Mouse (Mus musculus): Measurements from ENCODE around the gene Rab17. TPM values are rescaled to one million over a fixed set of nuclear protein-coding genes. Genes with fewer than 3 reads are reported as not detected.

Gene Rab17
- polyA plus RNA-seq (2017; shearing (Covaris generic)): under 1 TPM in 1 of 2 experiments, not detected in 1; 0.22 TPM

GRCm38 (mm10) chr1:90969347-90969784 lies at the start of gene Rab17:
Gene Rab17, minus strand, starts transcription at chr1:90969661.

DNA sequence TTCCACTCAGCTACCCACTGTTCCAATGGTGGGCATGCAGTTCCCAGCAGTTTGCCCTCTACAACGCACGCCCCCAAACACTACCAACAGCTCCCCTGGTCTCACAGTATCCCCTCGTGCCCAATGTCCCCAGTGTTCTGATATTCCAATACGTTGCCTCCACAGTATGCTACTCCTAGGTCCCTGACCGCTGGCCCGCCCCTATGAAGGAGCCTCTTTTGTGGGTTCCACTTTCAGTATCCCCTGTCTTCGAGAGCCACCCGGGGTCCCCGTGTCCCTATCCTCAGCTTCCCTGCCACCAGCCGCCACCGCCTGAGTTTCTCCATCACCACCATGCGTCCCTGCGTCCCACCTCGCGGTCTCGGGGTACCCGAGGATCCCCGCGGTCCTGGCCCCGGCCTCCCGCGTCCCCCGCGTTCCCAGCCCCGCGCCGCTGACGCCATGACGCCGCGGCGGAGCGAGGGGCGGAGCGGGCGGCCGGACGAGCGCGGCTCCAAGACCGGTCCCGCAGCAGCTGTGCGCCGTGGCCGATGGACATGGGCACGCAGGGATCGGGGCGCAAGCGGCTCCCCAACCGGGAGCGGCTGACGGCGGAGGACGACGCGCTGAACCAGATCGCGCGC lies 28.9 kb upstream of the Rab17 start, which contains the start of gene Lrrfip1:
Gene Lrrfip1, plus strand, starts transcription at position 470 of the 623 bp plus-strand sequence.

GRCm38 (mm10) chr1:90952808-90953207 lies 16.7 kb downstream of the Rab17 start, which contains the start of gene Prlh:
Gene Prlh, plus strand, starts transcription at chr1:90953108.

DNA sequence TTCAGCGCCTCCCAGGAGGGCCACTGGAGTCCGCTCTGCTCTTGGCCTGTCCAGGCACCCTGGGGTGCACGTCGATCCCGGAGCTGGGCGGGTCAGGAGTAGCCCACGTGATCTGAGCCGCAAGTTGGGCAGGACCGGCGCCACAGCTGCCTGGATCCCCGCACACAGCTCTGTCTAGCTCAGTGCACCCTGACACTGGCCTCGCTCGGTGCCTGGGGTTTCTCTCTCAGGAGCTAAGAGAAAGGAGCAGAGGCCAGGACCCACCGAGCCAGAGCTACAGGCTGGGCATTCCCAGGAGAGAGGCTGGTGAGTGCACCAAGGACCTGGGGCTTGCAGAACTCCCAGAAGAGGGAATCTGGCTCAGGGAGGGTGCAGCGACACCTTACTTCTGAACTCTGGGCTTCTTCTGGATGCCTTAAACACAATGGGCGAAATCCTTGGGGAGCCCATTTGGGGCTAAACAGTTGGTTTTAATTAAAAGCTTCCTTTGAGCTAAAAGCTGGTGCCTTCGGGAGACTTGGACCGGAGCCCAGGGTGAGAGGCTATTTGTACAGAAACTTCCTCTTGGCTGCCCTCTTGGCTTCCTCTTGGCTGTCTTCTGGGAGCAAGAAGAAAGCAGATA lies 54.4 kb downstream of the Rab17 start, which contains the start of gene Mlph:
Gene Mlph, plus strand, starts transcription at position 138 of the 622 bp plus-strand sequence.

Other genes with a start within 250 kb of the Rab17 start
- under 1 TPM in 1 of 2 experiments, not detected in 1; 0.42 TPM for gene Col6a3, start 125.7 kb downstream of the Rab17 start, polyA plus RNA-seq (2017; shearing (Covaris generic))
- under 1 TPM in 1 of 2 experiments, not detected in 1; 0.77 TPM for gene Mlph, start 54.6 kb downstream of the Rab17 start, polyA plus RNA-seq (2017; shearing (Covaris generic))
- not detected for gene Prlh, start 16.6 kb downstream of the Rab17 start, polyA plus RNA-seq (2017; shearing (Covaris generic))
- gene Lrrfip1, start 29.1 kb upstream of the Rab17 start, polyA plus RNA-seq (2017; shearing (Covaris generic)): 100 to 1,000 TPM; 164 to 228 TPM
- gene Rbm44, start 175.4 kb upstream of the Rab17 start, polyA plus RNA-seq (2017; shearing (Covaris generic)): 1 to 10 TPM in 1 of 2 experiments, under 1 TPM in 1; 0.69 to 1.9 TPM
- gene Ramp1, start 210.2 kb upstream of the Rab17 start, polyA plus RNA-seq (2017; shearing (Covaris generic)): 10 to 100 TPM; 16.9 to 46.6 TPM